Comparison of ENCODE assay signal across 11 mouse cellular contexts in the genomic region with DNA sequence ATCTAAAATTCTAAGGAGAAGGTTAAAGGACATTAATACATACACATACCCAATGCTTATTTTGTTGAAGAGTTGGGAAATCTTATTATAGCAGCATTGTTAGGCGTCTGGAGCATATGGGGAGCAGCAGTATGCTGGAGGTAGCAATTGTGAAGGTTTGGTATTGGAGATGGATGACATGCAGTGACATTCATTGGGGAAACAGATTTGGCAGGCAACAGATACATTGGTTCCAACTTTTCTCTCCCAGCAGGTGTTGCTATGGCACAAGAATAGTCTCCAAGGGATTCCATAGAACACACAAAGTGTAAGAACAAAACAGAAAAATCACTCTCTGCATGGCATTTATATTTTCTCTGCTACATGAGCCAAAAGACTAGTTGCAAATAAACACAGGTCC.
DNase-seq lines count a peak whose midpoint lies in the region; ATAC-seq lines count a peak whose summit lies in the region.
"Had no signal": no experiment of that assay in that cellular context is flagged by ENCODE, and none has a peak within 500 bp of the region (broad histone marks: within the 10 kb centered on the region; RNA-seq: fewer than 3 reads in every experiment).

No protein-coding gene starts in this region.

- no peaks in the 10 kb centered on the region for H3K9me3 ChIP-seq in hindbrain, embryonic 13.5 days
- H3K9me3 ChIP-seq in hindbrain, embryonic 10.5 days, result no peaks in the 10 kb centered on the region
- H3K9me3 ChIP-seq in hindbrain, embryonic 16.5 days (ENCODE audit: control insufficient read depth, low read length), result no peaks in the 10 kb centered on the region
- H3K9me3 ChIP-seq: limb, embryonic 15.5 days had no signal

- H3K4me3 ChIP-seq in hindbrain, embryonic 13.5 days, result no peak overlapping the region
- H3K4me3 ChIP-seq in hindbrain, embryonic 10.5 days, result no peak overlapping the region
- H3K4me3 ChIP-seq in hindbrain, embryonic 16.5 days (ENCODE audit: low read length), result no peak overlapping the region
- H3K4me3 ChIP-seq: erythroblast, embryonic 14.5 days; limb, embryonic 15.5 days had no signal

- no peaks in the 10 kb centered on the region for H3K4me1 ChIP-seq in hindbrain, embryonic 13.5 days (replicated peaks)
- no peaks in the 10 kb centered on the region for H3K4me1 ChIP-seq in hindbrain, embryonic 10.5 days (replicated peaks)
- H3K4me1 ChIP-seq in hindbrain, embryonic 16.5 days (ENCODE audit: control insufficient read depth, insufficient read depth, low read depth, low read length), result no peaks in the 10 kb centered on the region
- H3K4me1 ChIP-seq: limb, embryonic 15.5 days had no signal

- no peak overlapping the region for H3K4me2 ChIP-seq in hindbrain, embryonic 13.5 days
- H3K4me2 ChIP-seq in hindbrain, embryonic 16.5 days (ENCODE audit: low read length), result no peak overlapping the region
- H3K4me2 ChIP-seq: limb, embryonic 15.5 days had no signal

- no peak overlapping the region for H3K27ac ChIP-seq in hindbrain, embryonic 13.5 days
- H3K27ac ChIP-seq in hindbrain, embryonic 10.5 days, result no peak overlapping the region
- no peak overlapping the region for H3K27ac ChIP-seq in hindbrain, embryonic 16.5 days (ENCODE audit: low read depth, low read length)
- H3K27ac ChIP-seq: limb, embryonic 15.5 days had no signal

- intact Hi-C loops in heart, postnatal 25 days (cut with DNase I), result no loop called here

- peak; percentile 32; the same call in 1 of the 2 replicates for ATAC-seq in hindbrain, embryonic 13.5 days (ENCODE audit: low FRiP score)
- ATAC-seq in hindbrain, embryonic 16.5 days, result peak; percentile 79
- ATAC-seq in erythroblast, adult 5-6 weeks (replicated peaks; ENCODE audit: low FRiP score, poor library complexity, severe bottlenecking), result no peak
- ATAC-seq: intestine, postnatal 0 days had no signal

- H3K9ac ChIP-seq in hindbrain, embryonic 13.5 days, result no peak overlapping the region
- no peak overlapping the region for H3K9ac ChIP-seq in hindbrain, embryonic 16.5 days (ENCODE audit: low read depth, low read length)
- H3K9ac ChIP-seq: limb, embryonic 15.5 days had no signal

- no peak for DNase-seq in hindbrain, embryonic 10.5 days (ENCODE audit: low spot score)
- DNase-seq in brain, adult 2 months (ENCODE audit: low read depth, low spot score), result peak; percentile 79
- DNase-seq in cerebellum, adult 11-12 months, result peak; percentile 10
- no peak for DNase-seq in heart, postnatal 25 days (ENCODE audit: low spot score)
- no peak for DNase-seq in lung, postnatal 10 days

- no peaks in the 10 kb centered on the region for H3K27me3 ChIP-seq in hindbrain, embryonic 13.5 days
- H3K27me3 ChIP-seq in hindbrain, embryonic 10.5 days (ENCODE audit: insufficient read depth, poor library complexity, severe bottlenecking), result no peaks in the 10 kb centered on the region
- H3K27me3 ChIP-seq in hindbrain, embryonic 16.5 days (replicated peaks; ENCODE audit: control insufficient read depth, insufficient read depth, low read length), result no peaks in the 10 kb centered on the region
- H3K27me3 ChIP-seq: limb, embryonic 15.5 days had no signal

- WGBS in hindbrain, embryonic 13.5 days, result 56% methylated on average over 1 of the region's 1 CpGs
- WGBS in hindbrain, embryonic 10.5 days, result 48% methylated on average over 1 of the region's 1 CpGs
- WGBS in hindbrain, embryonic 16.5 days, result 34% methylated on average over 1 of the region's 1 CpGs

- H3K36me3 ChIP-seq in hindbrain, embryonic 13.5 days, result no peaks in the 10 kb centered on the region
- H3K36me3 ChIP-seq in hindbrain, embryonic 10.5 days, result no peaks in the 10 kb centered on the region
- no peaks in the 10 kb centered on the region for H3K36me3 ChIP-seq in hindbrain, embryonic 16.5 days (ENCODE audit: control insufficient read depth, insufficient read depth, low read length)
- H3K36me3 ChIP-seq: limb, embryonic 15.5 days had no signal

Comparison
In these comparisons a context has a peak if more than half of its experiments do, and no peak if none do; other contexts are left out.
1. DNase-seq: peak in brain, adult 2 months (single experiment) and cerebellum, adult 11-12 months (single experiment); none in hindbrain, embryonic 10.5 days (single experiment), heart, postnatal 25 days (single experiment) and lung, postnatal 10 days (single experiment).